Mouse (Mus musculus) urinary bladder, postnatal 4 days (tissue): ENCODE measurements around the gene Themis.

Experiments
- DNase-seq, 2 experiments: peaks; one replicate each; pipeline ENCODE4 v3.0.0; 2021 to 2022; ENCODE audit warnings: low spot score in 2 of 2

Gene Themis

DNA sequence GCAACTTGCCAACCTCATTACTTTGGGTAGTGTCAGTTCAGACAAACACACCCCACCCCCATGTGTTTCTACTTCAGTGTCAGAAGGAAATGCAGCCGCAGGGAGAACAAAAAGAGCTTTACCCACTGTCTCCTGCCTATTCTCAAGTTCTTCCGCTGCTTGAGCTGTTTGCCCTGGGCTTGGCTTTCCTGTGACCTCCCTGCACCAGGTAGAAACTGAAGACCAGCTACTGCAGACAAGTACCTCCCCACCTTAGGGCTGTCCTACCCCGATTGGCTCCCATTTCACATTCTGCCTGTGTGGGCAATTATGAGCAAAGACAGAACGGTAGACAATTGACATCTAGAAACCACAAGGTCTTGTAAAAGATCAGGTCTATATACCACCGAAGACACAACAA is at the start of gene Themis:
TSS of gene Themis (plus strand) at position 100 of the 400 bp plus-strand sequence.
- no peak for DNase-seq

DNA sequence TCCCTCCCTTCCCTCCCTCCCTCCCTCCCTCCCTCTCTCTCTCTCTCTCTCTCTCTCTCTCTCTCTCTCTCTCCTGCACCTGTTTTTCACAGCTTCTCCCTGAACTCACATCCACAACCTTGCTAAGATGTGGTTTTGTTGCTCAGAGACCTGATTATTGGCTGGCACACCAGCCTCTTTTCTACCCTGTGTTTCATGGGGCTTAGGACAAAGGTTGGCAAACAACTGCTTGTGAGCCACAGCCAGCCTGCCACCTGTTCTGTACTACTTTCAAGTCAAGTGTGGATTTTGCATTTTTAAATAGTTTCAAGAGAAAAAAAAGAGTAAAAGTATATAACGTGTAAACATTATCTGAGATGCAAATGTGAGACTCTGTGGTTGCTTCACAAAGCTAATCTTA is 48.7 kb upstream of the Themis start:
- no peak for DNase-seq

DNA sequence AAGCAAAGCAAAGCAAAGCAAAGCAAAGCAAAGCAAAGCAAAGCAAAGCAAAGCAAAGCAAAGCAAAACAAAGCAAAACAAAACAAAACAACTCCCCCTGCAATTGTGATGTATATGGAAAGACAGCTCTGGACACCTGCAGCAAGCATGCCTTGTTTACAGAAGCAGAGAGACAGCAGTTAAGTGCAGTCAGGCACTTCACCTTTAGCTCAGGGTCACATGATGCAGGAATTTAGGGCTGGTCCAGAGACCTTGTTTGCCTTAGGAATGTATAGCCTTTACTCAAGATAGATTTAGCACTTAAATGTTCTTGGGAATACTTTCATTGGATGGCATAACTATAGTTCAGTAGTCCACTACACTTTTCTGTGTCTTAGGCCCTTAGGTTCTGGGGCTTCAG is 32.1 kb upstream of the Themis start:
- no peak for DNase-seq

DNA sequence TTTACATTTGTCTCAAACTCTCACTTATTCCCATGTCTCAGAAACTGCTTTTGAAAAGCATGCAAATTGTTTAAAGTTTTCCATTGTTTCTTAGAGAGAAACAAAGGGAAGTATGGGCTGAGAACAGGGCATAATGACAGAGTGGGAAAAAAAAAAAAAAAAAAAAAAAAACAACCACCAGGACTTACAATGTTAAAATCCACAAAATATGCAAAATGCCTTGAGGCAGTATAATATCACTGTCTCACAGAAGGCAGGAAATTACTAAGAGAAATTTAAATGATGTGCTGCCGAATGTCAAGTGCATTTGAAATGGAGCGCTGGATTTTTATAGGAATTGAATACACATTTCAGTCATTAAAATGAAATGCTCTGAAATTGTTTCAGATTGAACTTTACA is 26.3 kb upstream of the Themis start:
- DNase-seq: no peak

DNA sequence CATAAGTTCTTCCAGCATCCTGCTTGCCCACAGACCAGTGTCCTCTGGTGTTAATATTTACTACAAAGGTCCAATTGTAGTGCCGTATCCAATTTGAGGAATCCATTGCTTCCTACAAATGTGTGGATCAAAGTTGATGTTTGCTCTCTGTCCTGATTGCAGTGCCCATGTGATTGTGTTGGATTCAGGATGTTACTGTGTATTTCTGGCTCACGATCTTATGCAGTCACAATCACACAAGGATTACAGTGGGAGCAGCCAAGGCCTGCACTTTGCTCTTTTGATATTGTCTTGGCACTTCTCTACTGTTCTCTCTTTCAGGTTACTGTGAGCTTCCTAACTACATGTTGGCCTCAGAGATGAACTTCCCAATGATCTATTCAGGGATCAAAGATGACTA is 20.3 kb upstream of the Themis start:
- DNase-seq: no peak

DNA sequence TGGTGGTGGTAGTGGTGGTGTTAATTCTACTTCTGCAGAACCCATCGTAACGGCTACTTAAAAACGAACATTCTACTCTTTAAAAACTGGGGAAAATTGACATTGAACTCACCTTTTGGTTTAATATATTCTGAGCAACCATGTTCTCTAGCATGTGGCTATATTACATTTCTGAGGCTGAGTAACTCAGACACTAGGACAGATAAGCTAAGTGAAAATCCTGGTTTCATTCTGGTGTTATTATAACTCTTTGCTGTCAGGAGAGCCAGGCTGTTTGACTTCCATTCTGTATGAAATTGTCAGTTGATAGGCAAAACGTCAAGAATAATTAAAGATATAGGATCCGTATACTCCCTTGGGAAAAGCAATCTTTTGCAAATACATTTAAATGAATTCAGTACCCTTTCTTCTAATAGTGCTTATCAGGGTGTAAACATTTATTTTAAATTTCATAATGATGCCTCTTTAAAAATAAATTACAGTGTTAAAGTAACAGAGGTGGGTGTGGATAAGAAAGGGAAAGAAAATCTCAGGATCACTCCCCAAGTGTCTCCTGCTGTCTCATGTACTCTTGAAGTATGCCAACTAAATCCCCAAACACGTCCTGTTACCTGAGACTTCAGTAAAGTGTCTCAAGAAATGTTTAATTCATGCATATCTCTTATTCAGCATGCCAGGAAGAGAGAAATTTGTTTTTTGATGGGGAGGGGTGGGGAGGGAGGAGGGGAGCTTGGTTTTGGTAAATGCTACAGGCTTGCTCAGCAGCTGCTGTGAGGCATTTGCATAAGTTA is 18.9 kb upstream of the Themis start:
- DNase-seq: no peak

DNA sequence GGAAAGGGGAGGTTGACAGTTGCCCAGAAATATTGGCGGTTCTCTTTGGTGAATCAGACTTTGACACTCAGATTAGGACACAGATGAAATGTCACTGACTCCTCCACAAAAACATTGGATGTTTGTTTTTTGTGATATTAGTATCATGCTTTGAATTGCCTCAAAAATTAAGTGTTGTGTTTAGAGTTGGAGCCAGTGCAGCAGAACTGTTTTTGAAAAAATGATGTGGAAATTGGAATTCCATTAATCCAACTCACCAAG is 18.3 kb upstream of the Themis start:
- no peak for DNase-seq

DNA sequence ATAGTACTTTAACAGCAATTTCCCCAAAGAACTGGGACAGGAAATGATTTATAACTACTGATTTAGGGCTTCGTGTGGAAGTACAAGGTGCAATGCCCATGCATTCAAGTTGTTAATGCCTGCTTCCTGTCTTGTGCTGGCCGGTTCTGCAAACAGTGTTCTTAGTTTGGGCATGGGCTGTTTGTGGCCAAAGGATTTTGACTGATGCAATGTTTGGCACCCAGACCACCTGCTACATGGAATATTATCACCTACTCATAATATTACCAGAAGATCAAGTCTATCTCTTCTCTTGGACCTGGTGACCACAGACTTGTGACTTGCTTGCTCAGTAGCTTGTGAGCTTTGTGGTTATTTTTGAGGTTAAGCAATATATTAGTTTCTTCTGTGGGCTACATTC is 16.2 kb upstream of the Themis start:
- DNase-seq: no peak

DNA sequence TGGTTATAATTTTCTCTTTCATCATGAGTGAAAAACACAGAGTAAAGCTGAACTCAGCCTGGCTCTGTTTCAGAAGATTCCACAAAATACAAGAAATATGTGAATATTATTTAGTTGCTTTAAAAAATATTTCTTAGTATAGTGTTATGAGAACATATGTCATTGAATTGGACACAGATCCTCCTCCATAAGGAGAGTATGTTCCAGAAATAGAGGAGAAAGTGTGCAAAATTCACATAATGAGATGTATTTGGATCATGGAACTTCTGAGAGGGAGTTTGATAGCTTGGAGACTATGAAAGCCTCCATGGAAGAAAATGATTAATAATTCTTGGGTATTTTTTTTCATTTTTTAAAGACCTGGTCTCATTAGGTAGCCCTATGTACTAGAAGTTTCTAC is 13.4 kb upstream of the Themis start:
- no peak for DNase-seq

DNA sequence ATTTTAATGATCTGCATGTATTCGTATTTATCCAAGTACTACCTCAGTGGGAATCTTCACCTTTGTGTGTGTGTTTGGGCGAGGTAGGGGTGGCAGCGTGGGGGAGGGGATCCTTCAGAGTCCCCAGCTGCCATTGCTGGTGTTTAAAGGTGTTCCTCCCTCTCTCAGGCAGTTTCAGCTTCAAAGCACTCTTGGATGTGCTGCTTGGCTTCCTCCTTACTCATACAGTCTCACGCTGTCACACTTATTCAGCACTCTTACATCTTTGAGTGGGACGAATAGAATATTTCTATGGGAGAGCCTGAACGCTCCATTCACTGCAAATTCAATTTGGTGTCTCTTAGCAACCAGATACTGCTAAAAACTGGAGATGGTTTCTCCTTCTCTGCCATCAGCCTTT is 3.0 kb upstream of the Themis start:
- no peak for DNase-seq

DNA sequence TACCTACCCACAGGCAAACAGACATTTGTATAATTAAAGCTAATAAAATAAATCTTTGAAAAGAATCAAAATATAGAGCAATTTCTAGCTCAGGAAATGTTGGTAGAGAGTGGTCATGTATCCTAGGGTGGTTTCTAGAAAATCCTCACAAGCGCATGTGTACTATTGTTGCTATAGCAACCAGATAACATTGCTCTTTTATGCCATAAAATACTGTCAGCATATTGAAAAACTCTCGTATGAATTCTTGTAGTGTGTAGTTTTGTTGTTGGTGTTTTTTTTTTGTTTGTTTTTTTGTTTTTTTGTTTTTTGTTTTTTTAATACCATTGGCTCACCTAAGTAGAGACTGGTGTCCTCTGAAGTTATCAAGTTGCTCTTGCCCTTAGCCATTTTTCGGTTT is 5.8 kb downstream of the Themis start:
- DNase-seq: no peak

DNA sequence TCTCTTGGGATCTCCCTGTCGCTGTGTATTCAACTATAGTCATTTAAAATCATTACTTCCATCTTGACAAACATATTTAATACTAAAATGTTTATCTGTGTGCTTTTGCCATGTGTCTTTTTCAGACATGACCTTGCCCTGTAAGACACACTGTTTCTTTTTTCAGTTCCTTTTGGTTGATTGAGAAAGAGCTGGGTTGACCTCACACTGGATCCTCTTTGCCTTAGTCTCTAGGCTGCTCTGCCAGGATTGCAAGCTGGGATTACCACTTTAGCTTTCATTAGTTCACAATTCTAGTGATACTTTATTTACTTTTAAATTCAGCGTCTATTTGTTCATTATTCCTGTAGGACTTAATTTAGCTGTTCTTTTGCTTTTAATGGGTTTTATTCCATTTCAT is 7.2 kb downstream of the Themis start:
- DNase-seq: no peak

DNA sequence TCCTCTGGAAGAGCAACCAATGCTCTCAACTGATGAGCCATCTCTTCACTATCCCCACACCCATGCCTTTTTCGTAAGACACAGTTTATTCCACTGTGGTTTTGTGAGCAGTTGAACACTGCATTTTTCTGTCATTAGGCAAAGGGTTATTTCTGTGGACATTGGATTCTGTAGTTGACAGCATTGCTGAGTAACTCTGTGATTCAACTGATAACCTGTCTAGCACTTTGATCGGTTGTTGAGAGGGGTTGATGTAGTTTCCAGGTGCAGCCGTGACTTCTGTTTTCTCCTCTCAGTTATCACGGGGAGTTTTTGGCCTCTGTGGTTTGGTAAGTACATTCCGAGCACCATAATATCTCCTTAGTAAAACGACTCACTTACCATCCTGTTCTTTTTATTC is 26.8 kb downstream of the Themis start:
- DNase-seq: no peak

DNA sequence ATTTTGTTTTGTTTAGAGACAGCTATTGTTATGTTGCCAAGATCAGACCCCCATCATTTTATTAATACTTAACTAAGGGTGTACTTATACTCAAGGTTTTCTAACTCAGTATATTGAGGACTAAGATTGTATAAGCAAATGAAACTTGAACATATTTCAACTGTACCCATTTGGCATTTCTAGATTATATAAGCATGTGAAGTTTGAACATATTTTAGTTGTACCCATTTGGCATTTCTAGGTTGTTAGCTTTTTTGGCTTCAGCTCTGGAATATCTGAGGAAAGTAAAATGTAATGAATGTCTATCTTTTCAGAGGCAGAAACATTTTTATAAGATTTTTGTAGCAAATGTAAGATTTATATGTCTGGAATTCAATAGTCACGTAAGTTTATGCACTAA is 27.9 kb downstream of the Themis start:
- DNase-seq: no peak

DNA sequence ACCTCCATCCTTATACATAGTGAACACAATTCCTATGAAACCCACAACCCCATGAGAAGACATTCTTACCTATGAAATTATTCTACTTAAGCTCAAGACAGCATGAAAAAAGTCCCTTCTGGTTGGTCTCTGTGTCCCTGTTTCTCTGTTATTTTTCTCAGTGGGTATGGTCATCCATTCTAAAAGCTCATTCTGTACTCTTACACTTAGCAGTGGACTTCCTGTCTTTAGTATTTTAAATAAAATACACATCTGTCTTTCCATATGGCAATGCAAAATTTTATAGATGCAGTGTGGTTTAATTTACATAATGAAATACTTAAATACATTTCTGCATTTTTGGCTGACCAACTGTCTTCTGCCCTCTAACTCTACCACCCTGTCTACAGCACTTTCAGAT is 30.0 kb downstream of the Themis start:
- no peak for DNase-seq

DNA sequence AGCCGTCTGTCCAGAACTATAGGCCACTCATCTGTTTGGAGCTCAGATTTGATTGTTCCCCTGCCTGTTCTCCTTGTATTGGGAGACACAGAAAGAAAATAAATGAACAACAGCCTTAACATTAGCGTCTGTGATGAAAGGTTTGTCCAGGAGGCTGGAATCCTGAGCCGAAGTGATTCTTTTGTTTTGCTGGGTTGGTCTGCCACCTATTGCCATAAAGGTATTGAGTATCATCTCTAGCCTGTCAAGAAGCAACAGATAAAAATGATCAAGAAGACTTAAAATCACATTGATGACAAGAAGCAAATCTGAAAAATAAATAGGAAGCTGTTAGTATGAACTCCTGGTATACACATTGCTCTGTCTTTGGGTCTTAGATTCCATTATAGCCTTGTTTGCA is 53.7 kb downstream of the Themis start:
- DNase-seq: no peak

DNA sequence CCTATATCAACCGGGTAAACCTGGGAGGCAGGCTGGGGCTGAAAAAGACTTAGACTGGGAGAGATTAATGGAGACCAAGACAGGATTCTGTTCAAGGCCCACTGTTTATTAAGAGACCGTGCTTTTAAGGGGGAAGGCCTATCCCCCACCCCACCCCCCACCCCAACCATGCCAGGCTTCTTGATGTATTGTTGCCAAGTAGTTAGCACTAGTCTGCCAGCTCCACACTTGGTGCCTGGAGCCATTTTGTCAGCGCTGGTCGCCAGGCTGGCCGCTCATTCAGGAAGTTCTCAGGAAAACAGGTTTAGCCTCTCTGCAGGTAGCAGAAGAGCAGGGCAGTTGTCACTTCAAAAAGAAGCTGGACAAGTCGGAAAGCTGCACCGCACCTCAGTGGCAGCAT is 55.1 kb downstream of the Themis start:
- no peak for DNase-seq

DNA sequence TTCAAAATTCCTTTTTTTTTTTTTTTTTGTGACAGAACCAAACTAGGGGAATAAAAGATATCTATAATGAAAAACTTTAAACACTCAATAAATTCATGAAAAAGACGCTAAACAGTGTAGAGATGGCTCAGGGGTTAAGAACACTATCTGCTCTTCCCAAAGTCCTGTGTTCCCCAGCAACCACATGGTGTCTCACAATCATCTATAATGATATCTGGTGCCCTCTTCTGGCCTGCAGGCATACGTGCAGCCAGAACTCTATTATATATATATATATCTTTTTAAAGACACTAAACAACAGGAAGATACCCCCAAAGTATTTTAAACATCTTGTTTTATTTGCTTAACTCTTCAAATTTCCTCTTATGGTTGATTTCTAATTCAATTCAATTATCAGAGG is 62.0 kb downstream of the Themis start:
- DNase-seq: no peak

DNA sequence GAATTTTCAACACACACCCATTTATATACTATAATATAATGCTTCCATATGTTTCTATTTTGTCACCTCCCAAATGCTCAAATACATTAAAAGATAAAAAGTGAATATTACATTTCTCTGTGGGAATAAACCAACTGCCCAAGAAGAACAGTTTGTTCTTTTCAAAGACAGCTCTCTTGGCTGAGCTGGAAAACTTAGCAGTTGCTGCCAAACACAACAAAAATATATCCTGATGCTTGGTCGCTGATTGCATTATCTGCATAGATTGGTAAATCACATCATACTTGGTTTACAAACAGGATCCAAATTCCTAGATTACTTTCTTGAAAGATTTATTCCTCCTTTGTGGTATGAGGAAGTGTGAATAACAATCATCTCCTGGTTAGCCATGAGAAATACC is 69.8 kb downstream of the Themis start:
- no peak for DNase-seq

DNA sequence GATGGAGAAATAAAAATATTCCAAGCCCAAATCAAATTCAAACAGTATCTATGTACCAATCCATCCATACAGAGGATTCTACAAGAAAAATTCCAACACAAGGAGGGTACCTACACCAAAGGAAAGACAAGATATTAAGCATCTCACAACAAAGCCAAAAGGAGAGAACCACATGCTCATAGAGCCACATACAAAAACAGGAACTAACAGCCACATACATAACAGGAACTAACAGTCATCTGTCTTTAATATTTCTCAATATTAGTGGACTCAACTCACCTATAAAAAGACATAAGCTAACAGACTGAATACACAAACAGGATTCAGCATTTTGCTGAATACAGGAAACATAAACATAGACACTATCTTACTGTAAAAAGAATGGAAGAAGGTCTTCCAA is 78.3 kb downstream of the Themis start:
- DNase-seq: no peak

DNA sequence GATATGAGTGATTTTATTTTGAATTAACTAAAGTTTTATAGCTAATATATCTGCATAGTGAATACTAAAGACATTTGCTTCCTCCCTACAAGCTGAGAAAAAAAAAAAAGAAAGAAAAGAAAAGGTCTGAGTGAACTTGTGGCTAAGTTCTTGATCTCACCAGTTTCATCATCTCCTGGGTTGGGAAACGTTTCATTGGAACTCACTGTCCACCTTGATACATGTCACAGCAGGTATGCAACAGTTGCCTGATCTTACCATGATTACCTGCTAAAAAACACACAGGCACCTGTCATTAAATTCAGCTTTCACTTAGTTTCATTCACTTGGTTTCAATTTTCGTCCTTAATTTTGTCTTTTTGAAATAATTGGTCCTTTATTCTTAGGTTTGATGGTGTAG is 85.2 kb downstream of the Themis start:
- no peak for DNase-seq

DNA sequence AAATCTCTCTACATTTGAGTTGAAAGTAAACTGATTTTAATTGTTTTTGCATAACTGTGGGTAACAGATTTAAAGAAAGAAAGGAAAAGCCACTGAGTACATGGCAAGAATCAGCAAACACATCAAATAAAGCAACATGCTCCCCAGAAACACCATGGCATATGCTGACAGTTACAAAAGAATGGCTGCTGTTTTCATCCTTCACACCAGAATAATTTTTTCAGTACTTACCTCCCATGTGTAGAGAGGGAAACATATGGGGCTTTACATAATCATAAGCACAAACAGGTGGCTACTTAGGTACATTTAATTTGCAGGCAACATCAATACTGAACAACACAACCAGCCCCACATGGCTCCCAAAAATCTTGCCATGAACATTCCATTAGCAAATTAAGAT is 86.8 kb downstream of the Themis start:
- DNase-seq: no peak

DNA sequence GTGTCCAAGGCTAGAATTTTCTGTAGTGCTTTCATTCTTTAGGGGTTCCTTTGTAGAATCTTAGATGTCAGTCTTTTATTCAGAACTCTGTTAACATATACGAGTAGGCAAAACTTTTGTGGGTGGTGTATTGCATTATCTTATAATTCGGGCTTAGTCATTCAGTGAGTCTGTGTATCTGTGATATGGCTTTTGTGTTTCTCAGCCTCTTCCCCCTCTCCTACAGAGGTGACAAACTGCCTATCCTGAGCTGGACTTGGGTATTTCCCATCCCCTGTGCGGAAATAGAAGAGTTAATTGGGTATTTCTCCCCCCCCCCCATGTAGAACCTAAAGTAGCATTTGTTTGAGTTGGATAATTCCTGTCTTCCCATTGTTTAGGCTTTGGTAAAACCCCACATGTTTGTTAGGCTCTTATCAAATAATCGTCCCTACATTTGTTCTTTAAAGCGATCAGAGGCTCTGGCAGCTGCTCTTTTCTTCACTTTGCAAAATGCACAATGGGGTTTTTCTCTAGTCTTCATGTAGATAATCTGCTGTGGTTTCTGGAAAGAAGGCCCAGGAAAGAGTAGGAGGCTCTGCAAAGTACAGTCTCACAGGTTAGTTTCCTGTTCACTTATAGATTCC is 108.7 kb downstream of the Themis start:
- DNase-seq: no peak

DNA sequence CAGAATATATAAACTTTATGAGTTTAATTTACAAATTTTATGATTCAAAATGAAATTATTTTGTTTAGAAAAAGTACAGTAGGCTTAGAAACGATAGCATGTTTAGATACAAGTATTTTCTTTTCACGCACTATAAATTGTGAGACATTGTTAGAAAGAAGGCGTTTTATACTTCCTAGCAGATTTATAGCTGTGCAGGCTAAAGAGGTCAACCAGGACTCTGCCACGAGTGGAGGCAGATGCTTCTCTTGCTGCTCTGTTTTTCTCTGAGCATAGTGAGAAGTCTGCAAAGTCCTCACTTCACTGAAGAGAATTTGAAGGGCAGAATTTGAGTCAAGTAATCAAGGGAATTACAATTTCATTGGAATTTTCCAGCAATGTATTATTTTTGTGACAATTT is 131.3 kb downstream of the Themis start:
- no peak for DNase-seq
